Mouse (Mus musculus) CD4-positive naive resting alpha-beta T cell, adult 57 days (primary cell): ENCODE results near the gene Dus1l. TPM values are rescaled to one million over a fixed set of nuclear protein-coding genes. Genes with fewer than 3 reads are reported as not detected.

Experiments
- total RNA-seq: library from RNA; stranded (reverse); gene quantifications from one replicate; pipeline ENCODE4 v1.2.4, GENCODE M21; 2023

Dus1l gene
- total RNA-seq = 61.8 TPM

GRCm38 (mm10) chr11:120795756-120796613 is at the start of gene Dus1l:
Gene Dus1l, minus strand, starts transcription at chr11:120796403.

DNA sequence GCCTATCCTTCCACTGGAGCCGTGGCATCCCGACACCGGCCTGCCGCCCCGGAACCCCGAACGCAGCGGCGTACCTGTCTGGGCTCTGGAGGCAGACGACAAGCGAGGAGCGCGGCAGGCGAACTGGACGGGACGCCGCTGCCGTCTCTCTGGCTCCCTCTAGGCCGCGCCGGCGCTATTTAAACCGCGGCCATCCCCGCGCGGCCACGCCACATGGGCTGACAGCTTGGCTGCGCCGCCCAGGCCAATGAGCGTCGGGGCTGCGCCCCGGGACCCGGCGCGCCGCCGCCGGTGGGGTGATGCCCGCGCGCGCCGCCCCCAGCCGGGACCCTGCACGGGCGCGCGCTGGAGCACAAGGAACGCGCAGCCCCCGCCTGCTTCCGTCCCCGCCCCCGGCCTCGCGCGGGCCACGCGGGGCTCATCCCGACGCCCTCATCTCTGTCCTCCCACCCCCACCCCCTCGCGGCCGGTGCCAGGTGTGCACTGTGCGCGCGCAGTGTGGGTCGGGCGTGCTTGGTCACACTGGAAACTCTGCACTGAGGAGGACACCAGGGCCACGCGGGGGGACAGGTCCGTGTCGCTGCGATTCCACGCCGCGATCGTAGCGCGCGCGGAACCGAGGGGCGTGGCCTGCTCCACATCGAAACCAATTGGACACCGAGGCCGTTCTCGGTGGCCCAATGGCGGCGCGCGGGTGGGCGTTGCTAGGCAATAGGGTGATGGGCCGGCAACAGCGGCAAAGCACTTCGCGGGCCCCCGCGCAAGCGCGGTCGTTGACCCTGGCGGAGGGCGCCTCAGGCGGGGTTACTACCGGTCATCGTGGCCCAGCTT is 28.0 kb upstream of the Dus1l start, which contains the start of gene Fasn:
Gene Fasn (minus strand): TSS at position 592 of the 831 bp plus-strand sequence.

DNA sequence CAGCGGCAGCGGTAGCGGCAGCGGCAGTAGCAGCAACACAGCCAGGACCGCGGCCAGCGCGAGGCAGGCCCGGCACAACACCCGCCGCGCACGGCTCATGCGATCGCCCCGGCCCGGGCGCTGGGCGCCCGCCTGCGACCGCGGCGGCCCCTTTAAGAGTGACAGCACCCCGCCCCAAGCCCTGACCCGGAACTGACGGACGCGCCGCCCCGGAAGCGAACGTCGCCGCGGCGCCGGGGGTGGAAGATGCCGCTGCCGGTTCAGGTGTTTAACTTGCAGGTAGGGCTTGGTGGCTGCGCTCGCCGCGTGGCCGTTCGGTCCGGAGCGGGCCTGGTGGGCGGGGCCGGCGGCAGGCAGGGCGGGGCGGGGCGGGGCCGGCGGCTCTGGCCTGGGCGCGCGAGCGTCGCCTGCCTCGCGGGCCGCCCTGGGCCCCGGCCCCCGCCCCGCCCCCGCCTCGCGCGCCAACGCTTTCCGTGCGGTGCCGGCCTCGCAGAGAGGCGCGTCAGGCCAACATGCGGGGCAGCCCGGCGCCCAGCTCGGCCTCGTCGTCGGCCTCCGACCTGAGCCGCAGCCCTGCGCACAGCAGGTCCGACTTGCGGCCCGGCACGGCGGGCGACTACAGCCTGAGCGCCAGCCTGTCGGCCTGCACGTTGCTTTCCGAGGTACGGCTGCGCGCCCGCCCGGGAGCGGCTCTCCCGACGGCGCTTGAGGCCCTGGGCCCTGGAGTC is 12.0 kb downstream of the Dus1l start, which contains the start of the genes Rfng and Gps1:
Gene Rfng (minus strand): TSS at position 144 of the 728 bp plus-strand sequence.
Gene Gps1 (plus strand): TSS at position 209 of the 728 bp plus-strand sequence.

GRCm38 (mm10) chr11:120762672-120763041 is 33.5 kb downstream of the Dus1l start, which contains the start of gene Hmga1b:
Gene Hmga1b, plus strand, starts transcription at chr11:120762794.

Other genes with a start within 250 kb of the Dus1l start
- 36.1 TPM for gene Mcrip1, start 246.7 kb downstream of the Dus1l start, total RNA-seq
- not detected for gene Ppp1r27, start 245.3 kb downstream of the Dus1l start, total RNA-seq
- 123 TPM for gene P4hb, start 223.2 kb downstream of the Dus1l start, total RNA-seq
- 404 TPM for gene Arhgdia, start 214.8 kb downstream of the Dus1l start, total RNA-seq
- gene Alyref, start 198.0 kb downstream of the Dus1l start, total RNA-seq = 109 TPM
- gene Anapc11, start 198.0 kb downstream of the Dus1l start, total RNA-seq = 71.8 TPM
- gene Npb, start 187.9 kb downstream of the Dus1l start, total RNA-seq = 3.8 TPM
- gene Pcyt2, start 178.5 kb downstream of the Dus1l start, total RNA-seq = 153 TPM
- gene Sirt7, start 171.2 kb downstream of the Dus1l start, total RNA-seq = 131 TPM
- gene Mafg, start 162.8 kb downstream of the Dus1l start, total RNA-seq = 39.8 TPM
- 1.2 TPM for gene Pycr1, start 152.6 kb downstream of the Dus1l start, total RNA-seq
- not detected for gene Myadml2, start 148.2 kb downstream of the Dus1l start, total RNA-seq
- gene Notum, start 135.2 kb downstream of the Dus1l start, total RNA-seq = not detected
- 126 TPM for gene Aspscr1, start 123.4 kb downstream of the Dus1l start, total RNA-seq
- gene Cenpx, start 82.7 kb downstream of the Dus1l start, total RNA-seq = 37.5 TPM
- 33.3 TPM for gene Lrrc45, start 82.5 kb downstream of the Dus1l start, total RNA-seq
- 1.1 TPM for gene Rac3, start 74.9 kb downstream of the Dus1l start, total RNA-seq
- 0.65 TPM for gene Dcxr, start 69.1 kb downstream of the Dus1l start, total RNA-seq
- gene Cbr2, start 64.3 kb downstream of the Dus1l start, total RNA-seq = not detected
- 30.9 TPM for gene Hmga1b, start 33.6 kb downstream of the Dus1l start, total RNA-seq
- gene Rfng, start 12.2 kb downstream of the Dus1l start, total RNA-seq = 12.4 TPM
- gene Gps1, start 12.1 kb downstream of the Dus1l start, total RNA-seq = 64.3 TPM
- gene Fasn, start 28.1 kb upstream of the Dus1l start, total RNA-seq = 160 TPM
- gene Ccdc57, start 136.5 kb upstream of the Dus1l start, total RNA-seq = 0.50 TPM
- 9.3 TPM for gene Slc16a3, start 152.1 kb upstream of the Dus1l start, total RNA-seq
- 166 TPM for gene Csnk1d, start 194.9 kb upstream of the Dus1l start, total RNA-seq
- gene Cd7, start 243.0 kb upstream of the Dus1l start, total RNA-seq = 149 TPM